Mouse (Mus musculus) thymus, adult 18-20 months (tissue): ENCODE data around the gene Prp2.
"Not testable (repeated sequence)": the region's sequence is repeated elsewhere in the genome, so short reads cannot be mapped to it uniquely, and the experiment has no call there.

Experiments used
- DNase-seq, 2 experiments: peaks; one replicate each; pipeline ENCODE4 v3.0.0; 2022; ENCODE audit warnings: mixed read lengths in 2 of 2

Prp2 gene

GRCm38 (mm10) chr6:132595613-132596012 is at the start of gene Prp2:
Prp2 (plus strand) TSS chr6:132595913.
- DNase-seq: not testable (repeated sequence)

GRCm38 (mm10) chr6:132569509-132569908 is 26.2 kb upstream of the Prp2 start, which contains the start of gene Prh1:
Prh1 (plus strand) TSS chr6:132569809.
- not testable (repeated sequence) for DNase-seq

GRCm38 (mm10) chr6:132649399-132649798 is 53.7 kb downstream of the Prp2 start:
- no peak for DNase-seq
